Mouse (Mus musculus) G1E (cell line): ENCODE results near the gene Rassf1. TPM values are rescaled to one million over a fixed set of nuclear protein-coding genes. Genes with fewer than 3 reads are reported as not detected.
"Not testable (repeated sequence)": the region's sequence is repeated elsewhere in the genome, so short reads cannot be mapped to it uniquely, and the experiment has no call there.

ENCODE experiments used
- ATAC-seq: 2 replicates; pipeline ENCODE4 v1.8.0; 2016; ENCODE audit warnings: mild to moderate bottlenecking; ENCODE audit not compliant: insufficient number of reproducible peaks, poor library complexity, low FRiP score, severe bottlenecking; ENCODE audit errors: extremely low read depth
- DNase-seq: peaks from one replicate; pipeline ENCODE4 v3.0.0; 2012; ENCODE audit warnings: low spot score
- H3K27me3 ChIP-seq: 2 replicates; pipeline ENCODE4 v1.6.1; 2012; ENCODE audit warnings: mild to moderate bottlenecking, low read length, inconsistent platforms; ENCODE audit not compliant: insufficient read depth
- H3K36me3 ChIP-seq: replicated peaks from 2 replicates; pipeline ENCODE3; 2012; ENCODE audit warnings: mild to moderate bottlenecking, inconsistent platforms
- H3K4me1 ChIP-seq: 2 replicates; pipeline ENCODE4 v1.6.1; 2012; ENCODE audit warnings: low read depth, low read length, inconsistent platforms, mixed read lengths; ENCODE audit not compliant: insufficient read depth
- H3K4me3 ChIP-seq: 2 replicates; pipeline ENCODE4 v1.5.1; 2012; ENCODE audit warnings: low read depth, mild to moderate bottlenecking, inconsistent platforms, low read length, moderate library complexity, mixed read lengths
- H3K9me3 ChIP-seq: replicated peaks from 2 replicates; pipeline ENCODE4 v1.6.1; 2012; ENCODE audit warnings: inconsistent platforms
- CTCF ChIP-seq: IDR thresholded peaks from 2 replicates; pipeline ENCODE4 v1.5.1; 2012; ENCODE audit warnings: low read depth, low read length, inconsistent platforms, mixed read lengths
- GATA1 ChIP-seq: IDR thresholded peaks from 2 replicates; pipeline ENCODE4 v1.6.1; 2012; ENCODE audit warnings: borderline replicate concordance, low read length, inconsistent platforms, mixed read lengths
- GATA2 ChIP-seq: IDR thresholded peaks from 2 replicates; pipeline ENCODE4 v1.6.1; 2012; ENCODE audit warnings: low read depth, low read length, inconsistent platforms, borderline replicate concordance
- POLR2AphosphoS5 ChIP-seq: IDR thresholded peaks from 2 replicates; pipeline ENCODE4 v1.6.1; 2012; ENCODE audit warnings: low read depth, low read length, inconsistent platforms; ENCODE audit not compliant: insufficient replicate concordance
- TAL1 ChIP-seq: conservative IDR thresholded peaks from 2 replicates; pipeline ENCODE4 v1.6.1; 2012; ENCODE audit warnings: low read depth, low read length, inconsistent platforms, mixed read lengths
- polyA plus RNA-seq: library from polyadenylated mRNA; stranded (reverse); fragments of >175 nt; gene quantifications from 2 replicates; pipeline ENCODE4 v1.2.3, GENCODE M21; 2012
- total RNA-seq, 2 experiments: library from RNA; stranded (forward) in 1 of 2; stranded (reverse) in 1 of 2; fragments of 200-1000 nt in 1 of 2; fragments of >200 nt in 1 of 2; fragmentation: Nextera tagmentation in 1 of 2; gene quantifications; 2 replicates each; pipeline ENCODE4 v1.2.3; 2014 to 2017

Gene Rassf1
- total and polyA plus RNA-seq, 3 experiments: 12.1 to 29.5 (median 15.4) TPM

GRCm38 (mm10) chr9:107555031-107555457 lies 3.7 kb downstream of the Rassf1 start:
- TF ChIP-seq POLR2AphosphoS5 (no peak), GATA1 (no peak), CTCF (no peak), GATA2 (no peak), TAL1 (no peak)
- peaks cover 5% of the 10 kb centered on the region; the same call in 1 of the 2 replicates for H3K27me3 ChIP-seq
- no peak for ATAC-seq
- H3K4me3 ChIP-seq: peak overlapping the region; percentile 82
- DNase-seq: peak; percentile 65
- peaks cover 52% of the 10 kb centered on the region for H3K36me3 ChIP-seq
- H3K4me1 ChIP-seq: peaks cover 60% of the 10 kb centered on the region
- no peaks in the 10 kb centered on the region for H3K9me3 ChIP-seq

DNA sequence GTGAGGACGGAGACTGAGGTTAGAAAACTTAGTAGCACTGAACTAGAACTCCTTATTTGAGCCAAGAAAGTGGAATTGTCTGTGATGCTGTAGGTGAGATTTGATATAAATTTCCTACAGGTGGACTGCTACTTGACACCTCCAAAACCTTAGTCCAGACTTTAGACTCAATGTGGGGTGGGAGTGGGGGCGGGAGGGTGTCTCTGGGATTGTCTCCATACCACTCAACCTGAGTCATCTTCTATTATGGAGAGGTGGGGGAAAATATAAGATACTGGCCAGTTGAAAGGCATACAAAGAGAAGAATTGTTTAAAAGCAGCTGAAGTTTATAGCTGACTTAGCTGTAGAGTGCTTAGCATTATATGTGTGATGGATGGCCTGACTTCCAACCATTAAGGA lies 4.3 kb downstream of the Rassf1 start:
- Histone ChIP-seq H3K4me3 (peak overlapping the region; percentile 82), H3K27me3 (peaks cover 5% of the 10 kb centered on the region; the same call in 1 of the 2 replicates), H3K9me3 (no peaks in the 10 kb centered on the region), H3K36me3 (peaks cover 55% of the 10 kb centered on the region), H3K4me1 (peaks cover 54% of the 10 kb centered on the region)
- DNase-seq: no peak
- TF ChIP-seq GATA2 (no peak), POLR2AphosphoS5 (no peak), CTCF (no peak), GATA1 (no peak), TAL1 (no peak)
- ATAC-seq: no peak

- H3K4me1 ChIP-seq: peaks cover 51% of the 10 kb centered on the region
- no peak for ATAC-seq
These were observed 5.0 kb downstream of the Rassf1 start for GRCm38 (mm10) chr9:107556346-107556745.

GRCm38 (mm10) chr9:107563029-107563581 lies 11.8 kb downstream of the Rassf1 start, which contains the start of gene Tusc2:
Tusc2 (plus strand) TSS chr9:107563255.
- Histone ChIP-seq H3K9me3 (no peaks in the 10 kb centered on the region), H3K4me1 (peaks cover 61% of the 10 kb centered on the region), H3K27me3 (no peaks in the 10 kb centered on the region), H3K4me3 (peak within 1 kb of the TSS; percentile 81), H3K36me3 (peaks cover 83% of the 10 kb centered on the region)
- TF ChIP-seq POLR2AphosphoS5 (0 out of 2 replicates have a peak, but pooled peaks have one; percentile 57), GATA1 (no peak)
- ATAC-seq: peak; percentile 97
- peak; percentile 97 for DNase-seq

More at GRCm38 (mm10) chr9:107556346-107556745, 5.0 kb downstream of the Rassf1 start:
- Histone ChIP-seq H3K36me3 (peaks cover 59% of the 10 kb centered on the region), H3K9me3 (no peaks in the 10 kb centered on the region), H3K27me3 (0 out of 2 replicates have a peak, but pooled peaks cover 2% of the 10 kb centered on the region), H3K4me3 (peak overlapping the region; percentile 82; the same call in 1 of the 2 replicates)
- TF ChIP-seq POLR2AphosphoS5 (no peak), TAL1 (no peak), GATA2 (no peak)
- no peak for DNase-seq

GRCm38 (mm10) chr9:107565556-107565955 lies 14.2 kb downstream of the Rassf1 start:
- not testable (repeated sequence) for H3K9me3 ChIP-seq, ATAC-seq, H3K27me3 ChIP-seq, DNase-seq, H3K4me3 ChIP-seq
- Histone ChIP-seq H3K36me3 (peaks cover 66% of the 10 kb centered on the region), H3K4me1 (peaks cover 83% of the 10 kb centered on the region)

GRCm38 (mm10) chr9:107566041-107566709 lies 14.8 kb downstream of the Rassf1 start:
- ATAC-seq (no peak), DNase-seq (no peak)
- TF ChIP-seq CTCF (peak; percentile 94), GATA2 (no peak)
- no peaks in the 10 kb centered on the region for H3K9me3 ChIP-seq
- H3K27me3 ChIP-seq: no peaks in the 10 kb centered on the region
- H3K4me1 ChIP-seq: peaks cover 87% of the 10 kb centered on the region
- H3K4me3 ChIP-seq: no peak overlapping the region
- peaks cover 66% of the 10 kb centered on the region for H3K36me3 ChIP-seq

GRCm38 (mm10) chr9:107566855-107567254 lies 15.5 kb downstream of the Rassf1 start:
- no peaks in the 10 kb centered on the region for H3K27me3 ChIP-seq
- peaks cover 87% of the 10 kb centered on the region for H3K4me1 ChIP-seq
- ATAC-seq (no peak), DNase-seq (no peak)
- H3K36me3 ChIP-seq: peaks cover 66% of the 10 kb centered on the region
- TF ChIP-seq CTCF: no peak
- TF ChIP-seq GATA1: no peak
- no peak for TF ChIP-seq GATA2
- no peak for TF ChIP-seq POLR2AphosphoS5
- no peak for TF ChIP-seq TAL1
- no peak overlapping the region for H3K4me3 ChIP-seq
- no peaks in the 10 kb centered on the region for H3K9me3 ChIP-seq
